Mouse (Mus musculus): ENCODE results near the gene Gcnt3.

Gcnt3 gene

DNA sequence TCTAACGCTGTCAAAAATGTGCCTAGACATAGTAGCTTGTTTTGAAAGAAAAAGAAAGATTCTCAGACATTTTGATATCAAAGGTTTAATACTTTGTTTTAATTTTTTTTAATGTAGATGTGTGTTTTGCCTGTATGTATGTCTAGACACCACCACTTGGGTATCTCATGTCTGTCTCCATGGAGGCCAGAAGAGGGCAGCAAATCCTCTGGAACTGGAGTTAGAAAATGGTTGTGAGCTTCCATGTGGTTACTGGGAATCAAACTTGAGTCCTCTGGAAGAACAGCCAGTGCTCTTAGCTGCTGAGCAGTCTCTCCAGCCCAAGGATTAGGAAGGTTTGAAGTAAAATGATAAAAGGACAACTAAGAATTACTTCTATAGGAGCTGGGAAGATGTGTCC, 38.6 kb downstream of the Gcnt3 start:
- 84% methylated on average over 1 of the region's 1 CpGs for WGBS

DNA sequence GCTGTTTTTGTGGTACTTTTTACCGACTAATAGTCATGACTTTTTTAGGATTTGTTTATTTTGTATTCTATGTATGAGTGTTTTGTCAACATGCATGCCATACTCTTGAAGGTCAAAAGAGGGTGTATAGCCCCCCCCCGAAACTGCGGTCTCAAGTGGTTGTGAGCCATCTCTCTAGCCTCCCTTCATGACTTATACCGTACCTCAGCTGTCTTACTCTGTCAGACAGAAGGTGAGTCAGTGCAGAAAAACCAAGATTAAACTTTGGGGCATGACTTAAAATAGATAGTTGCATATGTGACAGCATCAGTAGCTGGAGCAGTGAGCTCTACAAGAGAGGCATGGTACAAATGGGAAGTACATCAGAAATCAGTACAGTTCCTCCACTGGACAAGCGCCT, 43.3 kb downstream of the Gcnt3 start:
- 72% methylated on average over 5 of the region's 5 CpGs for WGBS

DNA sequence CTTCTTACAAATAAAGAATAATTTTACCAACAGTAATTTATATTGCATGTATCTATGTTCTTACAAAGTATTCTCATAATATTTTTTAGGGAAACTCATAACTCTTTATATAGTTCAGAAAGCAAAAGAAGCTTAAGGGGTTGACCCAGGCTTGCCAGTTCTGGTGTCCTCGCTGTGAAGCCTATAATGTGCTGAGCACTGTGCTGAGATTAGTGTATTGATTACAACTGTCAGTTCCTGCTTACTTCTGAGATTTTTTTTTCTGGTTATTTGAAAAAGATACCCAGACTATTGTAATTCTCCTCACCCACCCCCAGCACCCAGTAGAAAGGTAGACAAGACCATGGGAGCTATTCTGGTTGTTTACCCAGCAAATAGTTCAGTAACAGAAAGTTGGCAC, 44.4 kb downstream of the Gcnt3 start:
- WGBS: 85% methylated on average over 1 of the region's 1 CpGs

DNA sequence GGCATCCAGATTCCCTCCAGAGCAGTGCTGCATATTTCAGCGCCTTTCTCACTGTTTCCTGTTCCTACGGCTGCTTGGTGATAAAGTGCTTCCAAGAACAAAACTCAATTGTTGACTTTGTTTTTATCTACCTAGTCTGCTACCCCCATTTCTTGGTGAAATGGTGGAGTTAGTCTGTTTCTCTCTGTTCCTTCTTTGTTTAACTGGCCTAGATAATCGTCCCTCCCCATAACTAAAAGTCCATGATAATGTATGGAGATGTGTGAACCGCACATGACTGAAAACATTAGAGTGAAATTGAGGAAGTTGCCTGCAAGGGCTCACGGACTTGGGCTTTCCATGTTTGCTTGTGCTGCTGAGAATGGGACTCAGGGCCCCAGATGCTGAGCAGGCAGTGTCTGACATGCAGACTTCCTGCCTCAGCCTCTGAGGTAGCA, 45.0 kb downstream of the Gcnt3 start:
- 54% methylated on average over 5 of the region's 5 CpGs for WGBS

DNA sequence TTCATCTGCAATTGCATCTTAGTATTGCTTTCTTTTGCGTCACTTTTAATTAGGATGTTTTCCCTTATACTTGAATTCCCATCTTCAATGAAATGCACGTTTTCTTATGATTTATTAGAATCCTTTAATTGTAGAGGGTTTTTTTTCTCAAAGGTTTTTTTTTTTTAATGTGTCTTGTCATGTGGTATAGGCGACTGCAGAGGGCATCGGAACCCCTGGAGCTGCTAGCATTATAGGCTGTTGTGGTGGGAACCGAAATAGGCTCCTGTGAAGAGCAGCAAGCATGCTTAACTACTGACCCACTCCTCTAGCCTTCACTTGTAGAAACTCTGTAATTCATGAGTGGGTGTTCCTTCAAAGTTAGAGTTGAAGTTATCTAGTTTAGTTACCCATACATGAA, 47.5 kb downstream of the Gcnt3 start:
- 10% methylated on average over 5 of the region's 5 CpGs for WGBS

DNA sequence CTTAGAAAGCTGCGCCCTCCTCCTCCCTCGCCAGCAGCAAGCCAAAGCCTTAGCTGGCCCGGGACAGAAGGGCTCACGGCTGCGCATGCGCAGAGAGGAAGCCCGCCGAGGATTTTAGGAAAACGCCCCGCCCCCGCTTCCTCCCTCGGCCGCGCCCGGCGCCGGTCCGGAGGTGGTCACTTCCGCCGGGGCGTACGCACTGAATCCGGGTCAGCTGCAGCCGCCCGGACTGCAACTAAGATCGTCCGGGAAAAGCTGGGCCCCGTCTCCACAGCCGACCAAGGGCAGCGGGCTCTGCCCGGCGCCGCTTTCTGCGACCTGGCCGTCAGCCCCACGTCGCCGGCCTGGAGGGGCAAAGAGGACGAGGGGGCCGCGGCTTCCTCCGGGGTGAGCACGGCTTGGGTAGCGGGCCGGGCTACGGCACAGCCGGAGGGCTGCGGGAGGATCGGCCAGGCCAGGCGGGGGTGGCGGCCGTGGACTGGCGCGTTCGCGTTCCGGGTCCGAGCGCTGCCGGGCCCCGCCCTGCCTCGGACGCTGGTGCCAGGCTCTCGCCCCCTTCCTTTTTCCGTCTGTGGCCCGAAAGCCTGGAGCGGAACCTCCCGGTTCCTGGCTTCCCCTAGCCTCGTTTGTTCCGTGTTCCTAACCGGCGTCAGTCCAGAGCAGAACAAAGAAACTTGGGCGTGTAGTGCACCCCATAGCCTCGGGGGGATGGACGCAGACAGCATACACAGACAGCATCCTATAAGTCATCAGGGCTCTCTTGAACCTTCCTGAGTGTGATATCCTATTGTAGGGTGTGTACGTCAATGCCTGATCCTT, 48.4 kb downstream of the Gcnt3 start, which contains the start of gene Bnip2:
TSS of gene Bnip2 (plus strand) at position 164 of the 819 bp plus-strand sequence.
- under 1% methylated on average over 76 of the region's 76 CpGs for WGBS

DNA sequence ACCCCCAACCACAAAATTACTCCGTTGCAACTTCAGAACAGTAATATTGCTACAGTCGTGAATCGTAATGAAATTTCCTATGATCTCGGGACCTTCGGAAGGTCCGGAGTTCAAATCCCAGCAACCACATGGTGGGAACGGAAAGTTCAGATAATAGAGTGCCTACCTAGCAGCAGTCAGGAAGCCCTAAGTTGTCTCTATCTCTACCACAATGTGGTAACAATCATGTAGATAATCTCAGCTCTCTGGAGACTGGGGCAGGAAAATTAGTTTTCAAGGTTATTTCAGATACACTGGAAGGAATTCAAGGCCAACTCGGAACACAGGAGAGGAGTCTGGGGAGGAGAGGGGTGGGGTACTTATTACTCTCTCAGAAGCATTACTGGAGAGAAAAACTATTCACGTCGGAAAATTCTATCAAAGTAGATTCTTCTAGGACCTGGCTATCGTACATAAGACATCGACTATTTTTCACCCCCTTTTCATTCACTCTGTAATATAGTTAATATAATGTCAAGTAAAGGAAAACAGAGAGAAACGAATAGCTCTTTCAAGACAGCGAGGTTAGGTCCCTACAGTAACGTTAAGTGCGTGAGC, 49.1 kb downstream of the Gcnt3 start:
- WGBS: 34% methylated on average over 16 of the region's 16 CpGs

DNA sequence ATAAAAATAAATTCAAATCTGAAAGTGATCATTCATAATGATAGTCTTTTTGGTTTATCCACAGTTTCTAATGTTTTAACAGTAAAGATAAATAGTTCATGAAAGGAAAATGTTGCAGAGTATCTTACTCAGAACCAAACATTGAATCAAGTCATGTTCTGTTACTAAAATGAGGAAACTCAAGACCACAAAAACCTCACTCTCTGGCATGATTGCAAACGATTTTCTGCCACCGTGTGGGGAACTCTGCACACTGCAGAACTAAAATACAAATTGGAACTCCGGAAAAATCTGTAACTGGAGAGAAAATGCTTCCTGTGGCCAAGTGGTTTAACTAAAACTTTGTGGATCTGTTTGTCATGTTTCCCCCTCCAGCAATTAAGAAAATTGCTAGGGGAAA, 50.3 kb downstream of the Gcnt3 start:
- WGBS: under 1% methylated on average over 3 of the region's 3 CpGs

DNA sequence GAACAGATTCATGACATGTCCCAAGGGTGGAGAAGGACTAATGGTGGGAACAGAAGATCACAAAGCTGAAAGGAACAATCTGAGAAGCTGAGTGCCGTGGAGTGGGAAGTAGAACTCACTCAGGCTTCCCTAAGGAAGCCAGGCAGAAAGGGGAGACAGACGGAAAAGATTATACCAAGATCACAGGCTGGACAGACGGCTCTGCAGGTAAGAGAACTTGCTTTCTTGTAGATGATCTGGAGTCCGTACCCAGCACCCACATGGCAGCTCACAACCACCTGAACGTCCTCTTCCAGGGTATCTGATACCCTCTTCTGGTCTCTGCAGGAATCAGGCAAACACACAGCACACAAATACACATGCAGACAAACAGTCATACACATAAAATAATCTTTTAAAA, 51.3 kb downstream of the Gcnt3 start:
- 89% methylated on average over 5 of the region's 5 CpGs for WGBS

DNA sequence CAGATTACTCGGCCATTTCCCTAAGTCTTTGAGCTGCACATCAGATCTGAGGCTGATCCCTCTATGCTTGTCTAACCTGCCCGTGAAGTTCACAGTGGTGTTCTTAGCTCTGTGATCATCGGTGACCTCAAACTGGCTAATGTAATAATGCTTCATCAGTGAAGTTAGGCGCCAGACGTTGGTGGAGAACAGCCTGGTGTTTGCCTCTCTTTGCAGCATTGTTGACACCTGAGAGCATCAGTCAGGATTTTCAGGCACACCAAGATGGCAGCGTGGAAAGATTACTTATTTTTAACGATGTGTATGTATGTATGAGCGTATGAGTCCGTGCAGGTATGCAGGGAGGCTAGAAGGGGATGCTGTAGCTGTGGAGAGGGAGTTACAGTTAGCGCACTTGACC, 51.8 kb downstream of the Gcnt3 start:
- WGBS: 86% methylated on average over 10 of the region's 10 CpGs

DNA sequence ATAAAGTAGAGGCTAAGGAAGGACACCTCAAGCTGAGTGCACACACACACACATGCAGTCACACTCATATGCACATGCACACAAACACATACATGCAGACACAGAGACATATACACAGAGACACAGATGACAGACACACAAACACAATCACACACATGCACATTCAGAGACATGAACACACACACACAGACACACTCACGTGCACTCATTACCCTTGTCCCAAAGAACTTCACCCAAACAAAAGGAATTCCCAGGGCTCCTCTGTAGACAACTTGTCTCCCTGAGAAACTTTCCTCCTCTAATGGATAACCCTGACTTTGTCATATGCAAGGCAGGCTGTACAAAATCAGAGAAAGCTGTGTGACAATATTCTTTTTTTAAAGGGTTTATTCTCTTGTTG, 52.4 kb downstream of the Gcnt3 start:
- WGBS: 90% methylated on average over 1 of the region's 1 CpGs
